Mouse (Mus musculus) urinary bladder, postnatal 14 days (tissue): ENCODE results near the gene Plk2.
"Not testable (repeated sequence)": the region's sequence is repeated elsewhere in the genome, so short reads cannot be mapped to it uniquely, and the experiment has no call there.

Experiments used
- DNase-seq: peaks from one replicate; pipeline ENCODE4 v3.0.0; 2021; ENCODE audit warnings: low spot score

Gene Plk2

GRCm38 (mm10) chr13:110394291-110395178 is at the start of gene Plk2:
Gene Plk2 (plus strand): TSS chr13:110395046.
- DNase-seq, result peak; percentile 94

- DNase-seq, result no peak
Measured at GRCm38 (mm10) chr13:110346707-110347106, 48.1 kb upstream of the Plk2 start.

GRCm38 (mm10) chr13:110351051-110351450 is 43.8 kb upstream of the Plk2 start:
- no peak for DNase-seq

GRCm38 (mm10) chr13:110356941-110357340 is 37.9 kb upstream of the Plk2 start, which contains the start of gene Gapt:
Gene Gapt (minus strand): TSS chr13:110357199.
- no peak for DNase-seq

- no peak for DNase-seq
Measured at GRCm38 (mm10) chr13:110363722-110364121, 31.1 kb upstream of the Plk2 start.

- no peak for DNase-seq
Measured at GRCm38 (mm10) chr13:110366477-110366876, 28.4 kb upstream of the Plk2 start.

- no peak for DNase-seq
Measured at GRCm38 (mm10) chr13:110367961-110368555, 26.8 kb upstream of the Plk2 start.

- DNase-seq, result peak; percentile 35
Measured at GRCm38 (mm10) chr13:110368556-110369040, 26.2 kb upstream of the Plk2 start.

GRCm38 (mm10) chr13:110369673-110370072 is 25.2 kb upstream of the Plk2 start:
- DNase-seq, result no peak

GRCm38 (mm10) chr13:110382447-110382901 is 12.4 kb upstream of the Plk2 start:
- peak; percentile 25 for DNase-seq

- DNase-seq, result no peak
Measured at GRCm38 (mm10) chr13:110384514-110384913, 10.3 kb upstream of the Plk2 start.

- DNase-seq, result peak; percentile 64
Measured at GRCm38 (mm10) chr13:110392210-110392609, 2.6 kb upstream of the Plk2 start.

GRCm38 (mm10) chr13:110392631-110393030 is 2.2 kb upstream of the Plk2 start:
- no peak for DNase-seq

GRCm38 (mm10) chr13:110395179-110395794 is 441 bp downstream of the Plk2 start:
- DNase-seq, result no peak

GRCm38 (mm10) chr13:110395916-110396685 is 1.3 kb downstream of the Plk2 start:
- no peak for DNase-seq

GRCm38 (mm10) chr13:110397750-110398149 is 2.9 kb downstream of the Plk2 start:
- DNase-seq, result no peak

- DNase-seq, result no peak
Measured at GRCm38 (mm10) chr13:110398513-110399270, 3.8 kb downstream of the Plk2 start.

GRCm38 (mm10) chr13:110401443-110401842 is 6.6 kb downstream of the Plk2 start:
- no peak for DNase-seq

- DNase-seq, result no peak
Measured at GRCm38 (mm10) chr13:110401877-110402276, 7.0 kb downstream of the Plk2 start.

GRCm38 (mm10) chr13:110404059-110404458 is 9.2 kb downstream of the Plk2 start:
- DNase-seq, result no peak

GRCm38 (mm10) chr13:110404686-110405085 is 9.8 kb downstream of the Plk2 start:
- not testable (repeated sequence) for DNase-seq
